Mouse (Mus musculus): Measurements from ENCODE around the gene Igsf9. TPM values are rescaled to one million over a fixed set of nuclear protein-coding genes. Genes with fewer than 3 reads are reported as not detected.

The Igsf9 gene
- polyA plus RNA-seq, 1 experiment from 2014 or later: 12.0 TPM

GRCm38 (mm10) chr1:172523699-172524101, 42.1 kb downstream of the Igsf9 start:
- WGBS (ENCODE audit: insufficient replicate concordance): 46% methylated on average over 12 of the region's 12 CpGs
- Histone ChIP-seq H3K4me1 (ENCODE audit: control insufficient read depth, insufficient read depth, low read length) (peaks cover 6% of the 10 kb centered on the region; the same call in 1 of the 2 replicates), H3K36me3 (ENCODE audit: control insufficient read depth, insufficient read depth, low read length) (no peaks in the 10 kb centered on the region)

GRCm38 (mm10) chr1:172525027-172525764, 43.6 kb downstream of the Igsf9 start:
- H3K27me3 ChIP-seq (ENCODE audit: control insufficient read depth, insufficient read depth, low read length): no peaks in the 10 kb centered on the region; the same call in none of the 2 replicates
- H3K9me3 ChIP-seq (replicated peaks; ENCODE audit: control insufficient read depth, low read length): no peaks in the 10 kb centered on the region
- H3K36me3 ChIP-seq (ENCODE audit: control insufficient read depth, insufficient read depth, low read length): no peaks in the 10 kb centered on the region
- H3K4me1 ChIP-seq (ENCODE audit: control insufficient read depth, insufficient read depth, low read length): peaks cover 3% of the 10 kb centered on the region; the same call in 1 of the 2 replicates
- peak; percentile 41; the same call in 1 of the 2 replicates for ATAC-seq (replicated peaks; ENCODE audit: insufficient number of reproducible peaks, low FRiP score, low TSS enrichment)
- no peak overlapping the region for H3K4me3 ChIP-seq (ENCODE audit: low read depth, low read length)
- H3K27ac ChIP-seq (ENCODE audit: low read depth, low read length): peak overlapping the region; percentile 88
- H3K4me2 ChIP-seq: no peak overlapping the region; the same call in 1 of the 2 replicates
- 47% methylated on average over 15 of the region's 15 CpGs for WGBS (ENCODE audit: insufficient replicate concordance)
- no peak overlapping the region for H3K9ac ChIP-seq (ENCODE audit: low read depth, low read length)

More at GRCm38 (mm10) chr1:172523699-172524101, 42.1 kb downstream of the Igsf9 start:
- no peak overlapping the region for H3K27ac ChIP-seq (ENCODE audit: low read depth, low read length)
- H3K9me3 ChIP-seq (replicated peaks; ENCODE audit: control insufficient read depth, low read length): no peaks in the 10 kb centered on the region
- H3K4me2 ChIP-seq: no peak overlapping the region
- no peak overlapping the region for H3K4me3 ChIP-seq (ENCODE audit: low read depth, low read length)
- H3K9ac ChIP-seq (ENCODE audit: low read depth, low read length): no peak overlapping the region
- H3K27me3 ChIP-seq (ENCODE audit: control insufficient read depth, insufficient read depth, low read length): no peaks in the 10 kb centered on the region; the same call in 1 of the 2 replicates
- no peak for ATAC-seq (replicated peaks; ENCODE audit: insufficient number of reproducible peaks, low FRiP score, low TSS enrichment)

DNA sequence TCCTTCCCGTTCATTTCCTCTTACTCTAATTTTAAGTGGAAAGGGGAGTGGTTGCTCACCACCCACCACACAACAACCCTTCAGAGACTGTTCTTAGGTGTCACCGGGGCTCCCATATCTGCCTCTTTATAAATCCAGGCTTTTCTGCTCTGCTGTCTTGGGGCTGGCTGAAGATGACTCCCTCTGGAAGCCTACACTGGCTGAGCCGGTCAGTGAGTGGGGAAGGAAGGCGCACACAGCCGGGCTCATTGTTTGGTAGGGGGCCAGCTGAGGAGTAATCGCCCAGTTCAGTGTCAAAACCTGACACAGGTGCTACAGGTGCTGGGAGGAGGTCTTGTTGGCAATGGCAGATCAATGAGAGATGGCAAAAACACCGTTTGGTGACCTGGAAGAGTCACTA, 44.4 kb downstream of the Igsf9 start:
- peaks cover 8% of the 10 kb centered on the region; the same call in 1 of the 2 replicates for H3K4me1 ChIP-seq (ENCODE audit: control insufficient read depth, insufficient read depth, low read length)
- WGBS (ENCODE audit: insufficient replicate concordance): 50% methylated on average over 7 of the region's 7 CpGs
- H3K9me3 ChIP-seq (replicated peaks; ENCODE audit: control insufficient read depth, low read length): no peaks in the 10 kb centered on the region
- H3K9ac ChIP-seq (ENCODE audit: low read depth, low read length): no peak overlapping the region
- H3K27me3 ChIP-seq (ENCODE audit: control insufficient read depth, insufficient read depth, low read length): no peaks in the 10 kb centered on the region; the same call in none of the 2 replicates
- no peak overlapping the region; the same call in 1 of the 2 replicates for H3K4me3 ChIP-seq (ENCODE audit: low read depth, low read length)
- no peak for ATAC-seq (replicated peaks; ENCODE audit: insufficient number of reproducible peaks, low FRiP score, low TSS enrichment)
- no peaks in the 10 kb centered on the region for H3K36me3 ChIP-seq (ENCODE audit: control insufficient read depth, insufficient read depth, low read length)
- peak overlapping the region; percentile 88 for H3K27ac ChIP-seq (ENCODE audit: low read depth, low read length)
- H3K4me2 ChIP-seq: peak overlapping the region; percentile 53

DNA sequence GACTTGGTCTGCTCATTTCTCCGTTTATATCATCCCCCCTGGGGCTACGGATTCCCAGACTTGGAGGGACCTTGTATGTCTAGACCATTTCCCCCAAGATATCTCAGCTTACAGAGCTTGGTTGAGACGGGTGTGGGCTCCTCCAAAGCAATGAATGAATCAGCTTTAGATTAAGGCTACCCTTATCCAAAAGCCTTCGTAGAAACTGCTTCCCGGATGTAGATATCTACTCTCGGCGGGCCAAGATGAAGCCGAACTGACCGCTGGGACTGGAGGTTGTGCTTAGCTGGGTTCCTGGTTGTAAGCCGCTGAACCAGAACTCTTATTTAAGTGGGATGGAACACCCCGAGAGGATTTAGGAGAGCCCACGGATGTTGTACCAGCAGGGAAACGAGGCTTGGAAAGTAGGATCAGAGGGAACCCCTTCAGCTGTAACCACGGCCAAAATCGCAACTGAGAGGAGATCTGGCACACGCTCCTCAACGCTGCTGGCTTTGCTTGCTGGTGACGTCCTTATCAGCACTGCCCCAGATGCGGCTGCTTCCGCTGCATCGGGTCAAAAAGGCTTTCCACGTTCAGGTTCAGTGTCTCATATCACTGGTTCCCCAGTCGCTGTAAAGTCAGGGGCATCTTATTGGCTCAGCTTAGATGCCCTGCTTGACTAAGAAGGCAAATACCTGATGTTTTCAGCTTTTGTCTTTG, 44.9 kb downstream of the Igsf9 start:
- H3K27me3 ChIP-seq (ENCODE audit: control insufficient read depth, insufficient read depth, low read length): no peaks in the 10 kb centered on the region; the same call in none of the 2 replicates
- 26% methylated on average over 23 of the region's 23 CpGs for WGBS (ENCODE audit: insufficient replicate concordance)
- peak; percentile 50 for ATAC-seq (replicated peaks; ENCODE audit: insufficient number of reproducible peaks, low FRiP score, low TSS enrichment)
- H3K4me2 ChIP-seq: peak overlapping the region; percentile 53
- no peaks in the 10 kb centered on the region for H3K36me3 ChIP-seq (ENCODE audit: control insufficient read depth, insufficient read depth, low read length)
- peak overlapping the region; percentile 19; the same call in 1 of the 2 replicates for H3K4me3 ChIP-seq (ENCODE audit: low read depth, low read length)
- peaks cover 8% of the 10 kb centered on the region; the same call in 1 of the 2 replicates for H3K4me1 ChIP-seq (ENCODE audit: control insufficient read depth, insufficient read depth, low read length)
- H3K9me3 ChIP-seq (replicated peaks; ENCODE audit: control insufficient read depth, low read length): no peaks in the 10 kb centered on the region
- H3K9ac ChIP-seq (ENCODE audit: low read depth, low read length): peak overlapping the region; percentile 39; the same call in 1 of the 2 replicates
- H3K27ac ChIP-seq (ENCODE audit: low read depth, low read length): peak overlapping the region; percentile 88

- Histone ChIP-seq H3K27ac (ENCODE audit: low read depth, low read length) (peak overlapping the region; percentile 88), H3K4me1 (ENCODE audit: control insufficient read depth, insufficient read depth, low read length) (peaks cover 13% of the 10 kb centered on the region; the same call in 1 of the 2 replicates), H3K4me3 (ENCODE audit: low read depth, low read length) (no peak overlapping the region), H3K9ac (ENCODE audit: low read depth, low read length) (no peak overlapping the region), H3K36me3 (ENCODE audit: control insufficient read depth, insufficient read depth, low read length) (no peaks in the 10 kb centered on the region), H3K9me3 (replicated peaks; ENCODE audit: control insufficient read depth, low read length) (no peaks in the 10 kb centered on the region), H3K4me2 (peak overlapping the region; percentile 53; the same call in 1 of the 2 replicates), H3K27me3 (ENCODE audit: control insufficient read depth, insufficient read depth, low read length) (peaks cover 5% of the 10 kb centered on the region)
- ATAC-seq (replicated peaks; ENCODE audit: insufficient number of reproducible peaks, low FRiP score, low TSS enrichment): no peak
- 88% methylated on average over 10 of the region's 10 CpGs for WGBS (ENCODE audit: insufficient replicate concordance)
Measured at GRCm38 (mm10) chr1:172527431-172527830, 45.8 kb downstream of the Igsf9 start.

DNA sequence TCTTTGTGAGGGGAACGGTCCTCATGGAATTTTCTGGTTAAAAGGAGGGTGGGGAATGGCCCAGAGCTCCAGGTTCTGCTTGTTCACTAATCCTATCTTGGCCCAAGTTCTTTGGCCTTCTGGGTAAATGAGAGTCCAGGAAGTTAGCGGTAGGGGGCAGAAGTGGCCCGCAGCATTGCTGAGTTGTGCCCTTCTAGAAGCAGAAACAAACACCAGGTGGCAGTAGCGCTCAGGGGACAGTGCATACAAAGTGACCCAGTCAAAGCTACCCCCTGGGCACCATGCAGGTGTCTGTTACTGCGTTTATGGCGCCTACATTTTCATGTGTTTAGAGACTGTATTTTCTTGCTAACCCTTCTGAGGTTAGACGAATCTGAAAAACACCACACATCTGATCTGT, 47.1 kb downstream of the Igsf9 start:
- H3K36me3 ChIP-seq (ENCODE audit: control insufficient read depth, insufficient read depth, low read length): no peaks in the 10 kb centered on the region
- no peak for ATAC-seq (replicated peaks; ENCODE audit: insufficient number of reproducible peaks, low FRiP score, low TSS enrichment)
- 11% methylated on average over 7 of the region's 7 CpGs for WGBS (ENCODE audit: insufficient replicate concordance)
- H3K9ac ChIP-seq (ENCODE audit: low read depth, low read length): no peak overlapping the region
- H3K4me1 ChIP-seq (ENCODE audit: control insufficient read depth, insufficient read depth, low read length): peaks cover 13% of the 10 kb centered on the region; the same call in 1 of the 2 replicates
- H3K4me2 ChIP-seq: no peak overlapping the region
- no peak overlapping the region for H3K27ac ChIP-seq (ENCODE audit: low read depth, low read length)
- H3K9me3 ChIP-seq (replicated peaks; ENCODE audit: control insufficient read depth, low read length): no peaks in the 10 kb centered on the region
- H3K27me3 ChIP-seq (ENCODE audit: control insufficient read depth, insufficient read depth, low read length): peaks cover 5% of the 10 kb centered on the region
- no peak overlapping the region for H3K4me3 ChIP-seq (ENCODE audit: low read depth, low read length)

DNA sequence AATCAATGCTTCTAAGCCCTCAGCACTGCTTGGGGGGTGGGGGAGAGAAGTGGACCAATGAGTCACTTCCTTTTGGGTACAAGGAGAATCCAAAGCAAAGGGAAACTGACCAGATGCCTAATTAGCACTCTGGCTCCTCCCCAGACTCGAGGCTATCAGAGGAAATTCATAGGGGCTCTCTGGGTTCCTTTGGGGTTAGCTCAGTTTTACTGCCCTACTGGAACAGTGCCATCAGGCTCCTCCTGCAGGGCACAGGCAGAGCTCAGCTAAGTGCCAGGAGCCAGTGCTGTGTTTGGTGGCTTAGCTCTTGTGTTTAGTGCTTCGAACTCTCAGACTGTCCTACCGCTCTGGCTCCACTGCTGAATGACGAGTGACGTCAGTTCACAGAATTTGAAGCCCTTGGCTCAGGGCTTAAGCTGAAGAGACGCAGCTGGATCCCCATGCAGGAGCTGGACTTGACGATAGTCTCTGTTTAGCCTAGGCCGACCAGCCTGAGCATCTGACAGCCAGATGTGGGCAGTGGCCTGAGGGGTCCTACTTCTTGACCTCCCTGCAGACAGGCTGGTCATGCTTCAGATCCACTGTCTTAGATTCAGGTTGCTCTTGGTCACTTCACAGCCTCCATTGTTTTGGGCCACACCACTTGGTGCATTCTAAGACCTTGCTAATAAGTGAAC, 49.1 kb downstream of the Igsf9 start:
- 20% methylated on average over 8 of the region's 8 CpGs for WGBS (ENCODE audit: insufficient replicate concordance)
- Histone ChIP-seq H3K4me1 (ENCODE audit: control insufficient read depth, insufficient read depth, low read length) (peaks cover 13% of the 10 kb centered on the region; the same call in 1 of the 2 replicates), H3K4me3 (ENCODE audit: low read depth, low read length) (no peak overlapping the region), H3K4me2 (no peak overlapping the region), H3K27ac (ENCODE audit: low read depth, low read length) (0 out of 2 replicates have a peak overlapping the region, but pooled peaks have one; percentile 5), H3K9ac (ENCODE audit: low read depth, low read length) (no peak overlapping the region), H3K36me3 (ENCODE audit: control insufficient read depth, insufficient read depth, low read length) (no peaks in the 10 kb centered on the region), H3K27me3 (ENCODE audit: control insufficient read depth, insufficient read depth, low read length) (peaks cover 5% of the 10 kb centered on the region), H3K9me3 (replicated peaks; ENCODE audit: control insufficient read depth, low read length) (no peaks in the 10 kb centered on the region)
- ATAC-seq (replicated peaks; ENCODE audit: insufficient number of reproducible peaks, low FRiP score, low TSS enrichment): no peak

DNA sequence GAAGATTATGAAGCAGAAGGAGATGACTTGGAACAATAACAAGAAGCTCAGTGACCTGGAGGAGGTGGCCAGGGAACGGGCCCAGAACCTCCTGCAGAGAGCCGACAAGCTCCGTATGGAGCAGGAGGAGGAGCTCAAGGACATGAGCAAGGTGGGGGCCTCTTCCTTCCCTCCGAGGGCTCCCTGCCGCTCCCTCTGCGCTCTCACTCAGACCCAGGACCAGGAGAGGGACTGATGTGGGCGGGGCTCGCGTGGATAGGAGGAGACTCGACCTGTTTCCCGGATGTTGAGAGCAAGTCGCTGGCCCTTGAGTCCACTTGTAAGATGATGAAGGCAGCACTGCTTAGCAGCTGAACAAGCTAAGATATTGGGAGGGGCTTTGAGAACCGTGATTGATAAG, 51.0 kb downstream of the Igsf9 start:
- WGBS (ENCODE audit: insufficient replicate concordance): 0% methylated on average over 13 of the region's 13 CpGs
- peak overlapping the region; percentile 19 for H3K4me3 ChIP-seq (ENCODE audit: low read depth, low read length)
- ATAC-seq (replicated peaks; ENCODE audit: insufficient number of reproducible peaks, low FRiP score, low TSS enrichment): no peak; the same call in 1 of the 2 replicates
- H3K9ac ChIP-seq (ENCODE audit: low read depth, low read length): peak overlapping the region; percentile 11; the same call in 1 of the 2 replicates
- peak overlapping the region; percentile 49 for H3K4me2 ChIP-seq
- H3K4me1 ChIP-seq (ENCODE audit: control insufficient read depth, insufficient read depth, low read length): peaks cover 9% of the 10 kb centered on the region; the same call in 1 of the 2 replicates
- H3K27ac ChIP-seq (ENCODE audit: low read depth, low read length): no peak overlapping the region
- H3K36me3 ChIP-seq (ENCODE audit: control insufficient read depth, insufficient read depth, low read length): no peaks in the 10 kb centered on the region
- H3K27me3 ChIP-seq (ENCODE audit: control insufficient read depth, insufficient read depth, low read length): peaks cover 5% of the 10 kb centered on the region
- H3K9me3 ChIP-seq (replicated peaks; ENCODE audit: control insufficient read depth, low read length): no peaks in the 10 kb centered on the region

All from heart, embryonic 11.5 days (tissue).